Mouse (Mus musculus): ENCODE measurements at regions not wholly inside any gene's neighbourhood (a gene's known extent, or its start where the extent isn't known, plus 50 kb on each side); places are given as distances from the start of the nearest gene placed in this dataset.
"Not testable (repeated sequence)": the region's sequence is repeated elsewhere in the genome, so short reads cannot be mapped to it uniquely, and the experiment has no call there.

- no peak overlapping the region for H3K4me3 ChIP-seq (ENCODE audit: control insufficient read depth in 1 of 2, insufficient read depth in 1 of 2, low read depth in 2 of 2, low read length in 2 of 2)
Observed at GRCm38 (mm10) chr14:58282264-58282663, 211.9 kb downstream of the Fgf9 start.

DNA sequence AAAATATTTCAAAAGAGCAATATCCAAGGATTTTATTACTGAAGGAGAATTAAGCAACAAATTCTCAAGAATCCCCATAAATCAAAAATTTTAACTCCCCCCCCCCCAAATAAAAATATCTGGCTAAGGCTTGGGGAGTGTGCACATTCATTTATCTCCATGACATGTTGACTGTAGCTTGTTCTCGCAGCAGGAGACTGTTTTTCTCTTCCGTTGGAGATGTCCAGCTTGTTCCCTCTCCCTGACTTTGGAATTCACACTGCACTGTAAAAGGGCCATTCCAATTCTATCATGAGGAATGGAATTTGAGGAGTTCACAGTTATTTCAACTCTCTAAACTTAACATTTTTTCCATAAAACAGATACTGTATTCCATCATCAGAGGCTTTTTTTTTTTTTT is 204.1 kb downstream of the Fgf9 start:
- not testable (repeated sequence) for H3K4me3 ChIP-seq (ENCODE audit: control insufficient read depth in 1 of 2, insufficient read depth in 1 of 2, low read depth in 2 of 2, low read length in 2 of 2); H3K9me3 ChIP-seq (replicated peaks; ENCODE audit: insufficient read depth, low read length); H3K79me2 ChIP-seq (ENCODE audit: control insufficient read depth, insufficient read depth, low read length, poor library complexity); H3K27ac ChIP-seq (ENCODE audit: control insufficient read depth, low read depth, low read length); H3K36me3 ChIP-seq (ENCODE audit: control insufficient read depth in 1 of 2, insufficient read depth in 2 of 2, low read length in 2 of 2); H3K4me1 ChIP-seq (ENCODE audit: control insufficient read depth in 1 of 2, insufficient read depth in 2 of 2, low read length in 2 of 2); DNase-seq (ENCODE audit: low read depth, low spot score); H3K27me3 ChIP-seq (ENCODE audit: control insufficient read depth in 1 of 2, insufficient read depth in 2 of 2, low read length in 2 of 2); H3K9ac ChIP-seq (ENCODE audit: control insufficient read depth, low read depth, low read length, poor library complexity, severe bottlenecking)

More at GRCm38 (mm10) chr14:58282264-58282663, 211.9 kb downstream of the Fgf9 start:
- TF ChIP-seq RAD21 (IDR thresholded peaks at IDR 0.05; ENCODE audit: low read depth, low read length) (no peak), EP300 (IDR thresholded peaks at IDR 0.05; ENCODE audit: low read depth in 1 of 2, low read length in 2 of 2) (no peak), BHLHE40 (IDR thresholded peaks at IDR 0.05; ENCODE audit: borderline replicate concordance, low read depth, low read length) (no peak), MEF2A (IDR thresholded peaks at IDR 0.05; ENCODE audit: extremely low read depth, insufficient replicate concordance, low read depth, low read length, poor library complexity, severe bottlenecking) (no peak), POLR2AphosphoS5 (IDR thresholded peaks at IDR 0.05; ENCODE audit: borderline replicate concordance, low read depth, low read length) (no peak), CHD2 (IDR thresholded peaks at IDR 0.05; ENCODE audit: low read length) (no peak), USF1 (IDR thresholded peaks at IDR 0.05; ENCODE audit: low read depth, low read length) (no peak), GABPA (IDR thresholded peaks at IDR 0.05; ENCODE audit: low read depth, low read length) (no peak), RCOR1 (IDR thresholded peaks at IDR 0.05; ENCODE audit: low read depth, low read length) (no peak), KAT2A (conservative IDR thresholded peaks at IDR 0.05; ENCODE audit: low read depth, low read length) (no peak)
- H3K4me1 ChIP-seq (ENCODE audit: control insufficient read depth in 1 of 2, insufficient read depth in 2 of 2, low read length in 2 of 2): no peaks in the 10 kb centered on the region
- H3K36me3 ChIP-seq (ENCODE audit: control insufficient read depth in 1 of 2, insufficient read depth in 2 of 2, low read length in 2 of 2): no peaks in the 10 kb centered on the region
- no peaks in the 10 kb centered on the region for H3K9me3 ChIP-seq (replicated peaks; ENCODE audit: insufficient read depth, low read length)
- H3K79me2 ChIP-seq (ENCODE audit: control insufficient read depth, insufficient read depth, low read length, poor library complexity): no peaks in the 10 kb centered on the region
- no peak for DNase-seq (ENCODE audit: low read depth, low spot score)
- H3K27me3 ChIP-seq (ENCODE audit: control insufficient read depth in 1 of 2, insufficient read depth in 2 of 2, low read length in 2 of 2): no peaks in the 10 kb centered on the region
- no peak overlapping the region for H3K27ac ChIP-seq (ENCODE audit: control insufficient read depth, low read depth, low read length)
- H3K9ac ChIP-seq (ENCODE audit: control insufficient read depth, low read depth, low read length, poor library complexity, severe bottlenecking): no peak overlapping the region

DNA sequence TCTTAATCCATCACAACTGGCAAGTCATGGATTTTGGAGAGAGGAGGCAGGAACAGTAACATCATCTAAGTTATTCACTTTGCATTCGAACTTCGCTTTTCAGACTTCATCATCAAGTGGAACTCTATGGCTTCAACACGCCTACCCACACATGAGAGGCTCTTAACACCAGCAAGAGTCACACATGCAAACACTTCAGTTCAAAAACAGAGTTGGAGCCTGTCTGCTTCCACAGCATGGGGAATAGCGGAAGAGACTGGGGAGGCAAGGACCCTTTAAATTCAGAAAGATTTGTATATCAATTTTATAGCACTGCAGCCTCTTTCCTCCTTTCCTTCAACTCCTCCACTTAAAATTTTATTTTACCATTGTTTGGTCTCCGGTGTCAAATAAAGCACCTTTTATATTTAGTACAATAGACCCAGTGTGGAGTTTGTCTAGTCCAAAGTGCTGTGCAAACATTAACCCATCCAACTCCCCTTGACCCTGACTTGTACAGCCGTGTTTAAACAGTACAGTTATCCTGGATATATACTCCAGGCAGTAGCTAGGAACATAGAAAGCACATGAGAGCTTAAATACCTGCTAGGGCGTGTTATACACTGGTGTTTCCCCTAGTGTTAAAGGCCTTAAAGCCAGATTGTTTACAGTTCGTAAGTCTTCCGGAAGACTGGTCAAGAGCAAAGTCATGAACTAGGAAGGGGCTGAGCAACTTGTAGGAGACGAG is 203.5 kb downstream of the Fgf9 start:
- no peak for DNase-seq (ENCODE audit: low read depth, low spot score)
- Histone ChIP-seq H3K27ac (ENCODE audit: control insufficient read depth, low read depth, low read length) (no peak overlapping the region), H3K9ac (ENCODE audit: control insufficient read depth, low read depth, low read length, poor library complexity, severe bottlenecking) (no peak overlapping the region), H3K27me3 (ENCODE audit: control insufficient read depth in 1 of 2, insufficient read depth in 2 of 2, low read length in 2 of 2) (no peaks in the 10 kb centered on the region), H3K4me1 (ENCODE audit: control insufficient read depth in 1 of 2, insufficient read depth in 2 of 2, low read length in 2 of 2) (no peaks in the 10 kb centered on the region), H3K36me3 (ENCODE audit: control insufficient read depth in 1 of 2, insufficient read depth in 2 of 2, low read length in 2 of 2) (no peaks in the 10 kb centered on the region), H3K4me3 (ENCODE audit: control insufficient read depth in 1 of 2, insufficient read depth in 1 of 2, low read depth in 2 of 2, low read length in 2 of 2) (no peak overlapping the region), H3K9me3 (replicated peaks; ENCODE audit: insufficient read depth, low read length) (no peaks in the 10 kb centered on the region), H3K79me2 (ENCODE audit: control insufficient read depth, insufficient read depth, low read length, poor library complexity) (no peaks in the 10 kb centered on the region)
- TF ChIP-seq MEF2A (IDR thresholded peaks at IDR 0.05; ENCODE audit: extremely low read depth, insufficient replicate concordance, low read depth, low read length, poor library complexity, severe bottlenecking) (no peak), RCOR1 (IDR thresholded peaks at IDR 0.05; ENCODE audit: low read depth, low read length) (no peak), MAZ (IDR thresholded peaks at IDR 0.05; ENCODE audit: low read depth, low read length) (no peak), BHLHE40 (IDR thresholded peaks at IDR 0.05; ENCODE audit: borderline replicate concordance, low read depth, low read length) (no peak), ZC3H11A (IDR thresholded peaks at IDR 0.05; ENCODE audit: low read depth, low read length) (no peak), ELF1 (IDR thresholded peaks at IDR 0.05; ENCODE audit: low read depth, low read length) (no peak), HCFC1 (IDR thresholded peaks at IDR 0.05; ENCODE audit: low read depth, low read length) (no peak), E2F4 (IDR thresholded peaks at IDR 0.05; ENCODE audit: borderline replicate concordance, low read depth, low read length) (no peak), MYB (IDR thresholded peaks at IDR 0.05; ENCODE audit: low read depth, low read length) (no peak), USF2 (IDR thresholded peaks at IDR 0.05; ENCODE audit: borderline replicate concordance in 1 of 2, insufficient read depth in 1 of 2, low read depth in 1 of 2, low read length in 2 of 2) (no peak), ZMIZ1 (IDR thresholded peaks at IDR 0.05; ENCODE audit: low read depth, low read length) (no peak), ZNF384 (IDR thresholded peaks at IDR 0.05; ENCODE audit: low read depth, low read length) (no peak), TBP (IDR thresholded peaks at IDR 0.05; ENCODE audit: low read depth, low read length) (no peak), SMC3 (IDR thresholded peaks at IDR 0.05; ENCODE audit: low read depth, low read length) (no peak)

Data from MEL (cell line).